Comparison of ENCODE assay signal across 11 mouse cellular contexts in genomic region chr3:66251842-66252241, GRCm38 (mm10). TPM values are rescaled to one million over a fixed set of nuclear protein-coding genes. Genes with fewer than 3 reads are reported as not detected.
"Had no signal": no experiment of that assay in that cellular context is flagged by ENCODE, and none has a peak within 500 bp of the region (broad histone marks: within the 10 kb centered on the region; RNA-seq: fewer than 3 reads in every experiment).

No protein-coding gene starts in this region.

- H3K27ac ChIP-seq: left cerebral cortex, adult 2 months; limb, embryonic 13.5 days; liver, embryonic 14.5 days; midbrain, embryonic 13.5 days; stomach, postnatal 0 days had no signal

- DNase-seq: kidney, adult 8-10 months; kidney, postnatal 25 days; lung, adult 18-20 months had no signal

- H3K4me1 ChIP-seq: limb, embryonic 13.5 days; midbrain, embryonic 13.5 days had no signal

- H3K9ac ChIP-seq: limb, embryonic 13.5 days; liver, embryonic 14.5 days; midbrain, embryonic 13.5 days had no signal

- H3K9me3 ChIP-seq: limb, embryonic 13.5 days; midbrain, embryonic 13.5 days had no signal

- H3K4me2 ChIP-seq: limb, embryonic 13.5 days; midbrain, embryonic 13.5 days had no signal

- H3K27me3 ChIP-seq: limb, embryonic 13.5 days; midbrain, embryonic 13.5 days had no signal

- ATAC-seq: midbrain, embryonic 13.5 days had no signal

- H3K4me3 ChIP-seq: left cerebral cortex, adult 2 months; limb, embryonic 13.5 days; midbrain, embryonic 13.5 days had no signal

- H3K36me3 ChIP-seq: limb, embryonic 13.5 days; midbrain, embryonic 13.5 days had no signal

RNA-seq across cellular contexts. Expression of gene Ptx3, which starts 32.1 kb away (rescaled TPM):
- total RNA-seq: liver, adult 2 months; megakaryocyte-erythroid progenitor cell, adult 5-6 weeks; neutrophil, adult 5-6 weeks had no signal
- polyA plus RNA-seq: liver, adult 2 months had no signal

RNA-seq across cellular contexts. Expression of gene Veph1, which starts 44.8 kb away (rescaled TPM):
- total RNA-seq: left cerebral cortex, adult 2 months; megakaryocyte-erythroid progenitor cell, adult 5-6 weeks; neutrophil, adult 5-6 weeks had no signal
